Mouse (Mus musculus) forebrain, embryonic 16.5 days (tissue): Measurements from ENCODE around the gene Lrrc45. TPM values are rescaled to one million over a fixed set of nuclear protein-coding genes. Genes with fewer than 3 reads are reported as not detected.

Source experiments
- ATAC-seq: fragments of 200-750 bp; cut with Nextera tagmentation; 2 replicates; pipeline ENCODE4 v1.8.0; 2017; ENCODE audit warnings: mild to moderate bottlenecking, moderate library complexity
- H3K27ac ChIP-seq: fragments of 300-500 bp; sonication (generic); 2 replicates; pipeline ENCODE4 v1.5.1; 2014; ENCODE audit warnings: low read length, control low read depth
- H3K27me3 ChIP-seq: fragments of 300-500 bp; sonication (generic); replicated peaks from 2 replicates; pipeline ENCODE4 v1.6.1; 2014; ENCODE audit warnings: low read length; ENCODE audit not compliant: control insufficient read depth, insufficient read depth
- H3K36me3 ChIP-seq: fragments of 300-500 bp; sonication (generic); 2 replicates; pipeline ENCODE4 v1.6.1; 2014; ENCODE audit not compliant: control insufficient read depth, insufficient read depth
- H3K4me1 ChIP-seq: fragments of 300-500 bp; sonication (generic); replicated peaks from 2 replicates; pipeline ENCODE4 v1.6.1; 2014; ENCODE audit warnings: low read length; ENCODE audit not compliant: control insufficient read depth, insufficient read depth
- H3K4me2 ChIP-seq: fragments of 300-500 bp; sonication (generic); 2 replicates; pipeline ENCODE4 v1.6.1; 2014; ENCODE audit warnings: mild to moderate bottlenecking, low read length, control low read depth
- H3K4me3 ChIP-seq: fragments of 300-500 bp; sonication (generic); replicated peaks from 2 replicates; pipeline ENCODE4 v1.5.1; 2014; ENCODE audit warnings: mild to moderate bottlenecking, low read length, control low read depth
- H3K9ac ChIP-seq: fragments of 300-500 bp; sonication (generic); replicated peaks from 2 replicates; pipeline ENCODE4 v1.6.1; 2014; ENCODE audit warnings: low read depth, low read length, control low read depth
- H3K9me3 ChIP-seq: fragments of 300-500 bp; sonication (generic); 2 replicates; pipeline ENCODE4 v1.6.1; 2016; ENCODE audit warnings: low read length; ENCODE audit not compliant: control insufficient read depth
- WGBS: fragments of 180-500 bp; shearing (Covaris S2); extraction: QIAGEN DNeasy Blood & Tissue Kit; methylation state at CpG from one replicate; pipeline ENCODE4 v1.1.7; 2014; 5-methylcytosine and 5-hydroxymethylcytosine counted together
- polyA plus RNA-seq: library from polyadenylated mRNA; unstranded; fragments of >200 nt; fragmentation: Nextera tagmentation; extraction: Ambion mirVana; gene quantifications from 2 replicates; pipeline ENCODE4 v1.2.1, GENCODE M21; 2015

Lrrc45 gene
- polyA plus RNA-seq, 1 experiment from 2014 or later: 118 TPM

- H3K9me3 ChIP-seq: no peaks in the 10 kb centered on the region
- ATAC-seq: no peak
- H3K4me1 ChIP-seq: no peaks in the 10 kb centered on the region
- no peak overlapping the region for H3K4me2 ChIP-seq
- peaks cover 14% of the 10 kb centered on the region; the same call in 1 of the 2 replicates for H3K36me3 ChIP-seq
- H3K4me3 ChIP-seq: no peak overlapping the region
- H3K27ac ChIP-seq: no peak overlapping the region
- H3K9ac ChIP-seq: no peak overlapping the region
- no peaks in the 10 kb centered on the region for H3K27me3 ChIP-seq
- WGBS: 96% methylated on average over 5 of the region's 5 CpGs
These were observed 31.0 kb upstream of the Lrrc45 start for GRCm38 (mm10) chr11:120682683-120683082.

GRCm38 (mm10) chr11:120683536-120683935, 30.2 kb upstream of the Lrrc45 start:
- Histone ChIP-seq H3K9ac (no peak overlapping the region; the same call in 1 of the 2 replicates), H3K9me3 (no peaks in the 10 kb centered on the region), H3K4me1 (no peaks in the 10 kb centered on the region), H3K4me2 (no peak overlapping the region), H3K36me3 (peaks cover 13% of the 10 kb centered on the region; the same call in 1 of the 2 replicates), H3K27ac (no peak overlapping the region), H3K4me3 (no peak overlapping the region), H3K27me3 (no peaks in the 10 kb centered on the region)
- ATAC-seq: no peak
- 90% methylated on average over 3 of the region's 3 CpGs for whole genome bisulfite sequencing

- Histone ChIP-seq H3K4me3 (no peak overlapping the region), H3K27me3 (no peaks in the 10 kb centered on the region), H3K4me1 (no peaks in the 10 kb centered on the region), H3K9me3 (no peaks in the 10 kb centered on the region), H3K4me2 (no peak overlapping the region), H3K36me3 (peaks cover 16% of the 10 kb centered on the region; the same call in 1 of the 2 replicates), H3K27ac (no peak overlapping the region), H3K9ac (no peak overlapping the region; the same call in 1 of the 2 replicates)
- WGBS: 91% methylated on average over 2 of the region's 2 CpGs
- no peak for ATAC-seq
These were observed 29.6 kb upstream of the Lrrc45 start for GRCm38 (mm10) chr11:120684086-120684485.

- no peaks in the 10 kb centered on the region for H3K27me3 ChIP-seq
- WGBS: 85% methylated on average over 2 of the region's 2 CpGs
- H3K4me1 ChIP-seq: no peaks in the 10 kb centered on the region
- H3K9ac ChIP-seq: no peak overlapping the region
- no peak overlapping the region for H3K27ac ChIP-seq
- H3K4me2 ChIP-seq: no peak overlapping the region
- H3K4me3 ChIP-seq: no peak overlapping the region
- peaks cover 19% of the 10 kb centered on the region; the same call in 1 of the 2 replicates for H3K36me3 ChIP-seq
- H3K9me3 ChIP-seq: no peaks in the 10 kb centered on the region
- ATAC-seq: no peak
These were observed 29.1 kb upstream of the Lrrc45 start for GRCm38 (mm10) chr11:120684660-120685059.

- no peaks in the 10 kb centered on the region for H3K4me1 ChIP-seq
- H3K27me3 ChIP-seq: no peaks in the 10 kb centered on the region
- ATAC-seq: no peak
- peaks cover 16% of the 10 kb centered on the region; the same call in 1 of the 2 replicates for H3K36me3 ChIP-seq
- 74% methylated on average over 20 of the region's 20 CpGs for WGBS
- no peak overlapping the region for H3K27ac ChIP-seq
- H3K9ac ChIP-seq: no peak overlapping the region
- H3K4me2 ChIP-seq: no peak overlapping the region
- H3K9me3 ChIP-seq: no peaks in the 10 kb centered on the region
- H3K4me3 ChIP-seq: no peak overlapping the region
These were observed 27.0 kb upstream of the Lrrc45 start for GRCm38 (mm10) chr11:120686650-120687272.

GRCm38 (mm10) chr11:120689365-120689764, 24.4 kb upstream of the Lrrc45 start:
- Histone ChIP-seq H3K4me3 (no peak overlapping the region), H3K36me3 (peaks cover 11% of the 10 kb centered on the region; the same call in 1 of the 2 replicates), H3K27ac (no peak overlapping the region), H3K4me2 (no peak overlapping the region), H3K4me1 (no peaks in the 10 kb centered on the region), H3K9me3 (no peaks in the 10 kb centered on the region), H3K27me3 (no peaks in the 10 kb centered on the region), H3K9ac (no peak overlapping the region)
- no peak for ATAC-seq
- 91% methylated on average over 3 of the region's 3 CpGs for WGBS

- no peak overlapping the region for H3K4me3 ChIP-seq
- no peaks in the 10 kb centered on the region for H3K4me1 ChIP-seq
- no peak overlapping the region for H3K27ac ChIP-seq
- 94% methylated on average over 4 of the region's 4 CpGs for WGBS
- H3K36me3 ChIP-seq: peaks cover 11% of the 10 kb centered on the region; the same call in 1 of the 2 replicates
- ATAC-seq: no peak
- H3K4me2 ChIP-seq: no peak overlapping the region
- H3K9me3 ChIP-seq: no peaks in the 10 kb centered on the region
- H3K9ac ChIP-seq: no peak overlapping the region
- H3K27me3 ChIP-seq: no peaks in the 10 kb centered on the region
These were observed 21.2 kb upstream of the Lrrc45 start for GRCm38 (mm10) chr11:120692471-120693011.

- no peak overlapping the region for H3K4me3 ChIP-seq
- no peak overlapping the region for H3K9ac ChIP-seq
- no peaks in the 10 kb centered on the region for H3K4me1 ChIP-seq
- no peaks in the 10 kb centered on the region for H3K27me3 ChIP-seq
- no peak for ATAC-seq
- 62% methylated on average over 3 of the region's 3 CpGs for WGBS
- H3K27ac ChIP-seq: no peak overlapping the region
- H3K9me3 ChIP-seq: no peaks in the 10 kb centered on the region
- no peak overlapping the region for H3K4me2 ChIP-seq
- H3K36me3 ChIP-seq: peaks cover 11% of the 10 kb centered on the region; the same call in 1 of the 2 replicates
These were observed 20.3 kb upstream of the Lrrc45 start for GRCm38 (mm10) chr11:120693461-120693860.

GRCm38 (mm10) chr11:120695184-120695583, 18.5 kb upstream of the Lrrc45 start:
- no peaks in the 10 kb centered on the region for H3K4me1 ChIP-seq
- WGBS: 39% methylated on average over 4 of the region's 4 CpGs
- no peaks in the 10 kb centered on the region for H3K27me3 ChIP-seq
- ATAC-seq: peak; percentile 49
- H3K9ac ChIP-seq: no peak overlapping the region
- H3K4me2 ChIP-seq: no peak overlapping the region
- H3K4me3 ChIP-seq: no peak overlapping the region
- H3K27ac ChIP-seq: no peak overlapping the region
- peaks cover under 1% of the 10 kb centered on the region; the same call in 1 of the 2 replicates for H3K36me3 ChIP-seq
- H3K9me3 ChIP-seq: no peaks in the 10 kb centered on the region
